Mouse (Mus musculus): ENCODE results near the gene Ctf2. TPM values are rescaled to one million over a fixed set of nuclear protein-coding genes. Genes with fewer than 3 reads are reported as not detected.

Ctf2 gene
- total and polyA plus RNA-seq, 2 experiments, result not detected

GRCm38 (mm10) chr7:127681888-127682553 is 49.9 kb downstream of the Ctf2 start:
- Histone ChIP-seq H3K36me3 (ENCODE audit: control insufficient read depth, insufficient read depth, low read length) (no peaks in the 10 kb centered on the region), H3K79me2 (ENCODE audit: control insufficient read depth, insufficient read depth, low read length) (no peaks in the 10 kb centered on the region), H3K9ac (ENCODE audit: low read depth, low read length) (no peak overlapping the region), H3K4me3 (ENCODE audit: insufficient read depth, low read depth, low read length) (no peak overlapping the region), H3K4me1 (ENCODE audit: control insufficient read depth, insufficient read depth, low read length) (no peaks in the 10 kb centered on the region), H3K27me3 (ENCODE audit: control insufficient read depth, insufficient read depth, low read length) (no peaks in the 10 kb centered on the region), H3K27ac (replicated peaks; ENCODE audit: insufficient read depth, low read depth, low read length) (no peak overlapping the region)
- 74% methylated on average over 8 of the region's 8 CpGs for WGBS
- no peak for DNase-seq (ENCODE audit: extremely low read depth, low read depth, low spot score)
- TF ChIP-seq POLR2A (IDR thresholded peaks at IDR 0.05; ENCODE audit: extremely low read depth, insufficient read depth, low read length) (no peak), CTCF (IDR thresholded peaks at IDR 0.05; ENCODE audit: low read depth, low read length) (no peak)

GRCm38 (mm10) chr7:127680541-127680940 is 51.4 kb downstream of the Ctf2 start:
- no peak overlapping the region for H3K27ac ChIP-seq (replicated peaks; ENCODE audit: insufficient read depth, low read depth, low read length)
- no peaks in the 10 kb centered on the region for H3K79me2 ChIP-seq (ENCODE audit: control insufficient read depth, insufficient read depth, low read length)
- H3K27me3 ChIP-seq (ENCODE audit: control insufficient read depth, insufficient read depth, low read length), result no peaks in the 10 kb centered on the region
- H3K36me3 ChIP-seq (ENCODE audit: control insufficient read depth, insufficient read depth, low read length), result no peaks in the 10 kb centered on the region
- no peak overlapping the region for H3K9ac ChIP-seq (ENCODE audit: low read depth, low read length)
- H3K4me3 ChIP-seq (ENCODE audit: insufficient read depth, low read depth, low read length), result no peak overlapping the region
- WGBS, result 93% methylated on average over 13 of the region's 13 CpGs
- DNase-seq (ENCODE audit: extremely low read depth, low read depth, low spot score), result no peak
- no peak for TF ChIP-seq POLR2A (IDR thresholded peaks at IDR 0.05; ENCODE audit: extremely low read depth, insufficient read depth, low read length)
- TF ChIP-seq CTCF (IDR thresholded peaks at IDR 0.05; ENCODE audit: low read depth, low read length), result no peak
- H3K4me1 ChIP-seq (ENCODE audit: control insufficient read depth, insufficient read depth, low read length), result no peaks in the 10 kb centered on the region

- Histone ChIP-seq H3K27me3 (ENCODE audit: control insufficient read depth, insufficient read depth, low read length) (no peaks in the 10 kb centered on the region), H3K4me1 (ENCODE audit: control insufficient read depth, insufficient read depth, low read length) (no peaks in the 10 kb centered on the region), H3K4me3 (ENCODE audit: insufficient read depth, low read depth, low read length) (no peak overlapping the region), H3K36me3 (ENCODE audit: control insufficient read depth, insufficient read depth, low read length) (no peaks in the 10 kb centered on the region), H3K79me2 (ENCODE audit: control insufficient read depth, insufficient read depth, low read length) (no peaks in the 10 kb centered on the region), H3K27ac (replicated peaks; ENCODE audit: insufficient read depth, low read depth, low read length) (no peak overlapping the region), H3K9ac (ENCODE audit: low read depth, low read length) (no peak overlapping the region)
- TF ChIP-seq POLR2A (IDR thresholded peaks at IDR 0.05; ENCODE audit: extremely low read depth, insufficient read depth, low read length) (no peak), CTCF (IDR thresholded peaks at IDR 0.05; ENCODE audit: low read depth, low read length) (no peak)
- DNase-seq (ENCODE audit: extremely low read depth, low read depth, low spot score), result no peak
- WGBS, result 64% methylated on average over 2 of the region's 2 CpGs
Measured at GRCm38 (mm10) chr7:127678811-127679210, 53.2 kb downstream of the Ctf2 start.

- WGBS, result 92% methylated on average over 4 of the region's 4 CpGs
- Histone ChIP-seq H3K79me2 (ENCODE audit: control insufficient read depth, insufficient read depth, low read length) (no peaks in the 10 kb centered on the region), H3K4me1 (ENCODE audit: control insufficient read depth, insufficient read depth, low read length) (peaks cover 5% of the 10 kb centered on the region; the same call in 1 of the 2 replicates), H3K9ac (ENCODE audit: low read depth, low read length) (no peak overlapping the region), H3K4me3 (ENCODE audit: insufficient read depth, low read depth, low read length) (no peak overlapping the region), H3K27ac (replicated peaks; ENCODE audit: insufficient read depth, low read depth, low read length) (no peak overlapping the region), H3K27me3 (ENCODE audit: control insufficient read depth, insufficient read depth, low read length) (no peaks in the 10 kb centered on the region), H3K36me3 (ENCODE audit: control insufficient read depth, insufficient read depth, low read length) (no peaks in the 10 kb centered on the region)
- TF ChIP-seq CTCF (IDR thresholded peaks at IDR 0.05; ENCODE audit: low read depth, low read length), result no peak
- no peak for TF ChIP-seq POLR2A (IDR thresholded peaks at IDR 0.05; ENCODE audit: extremely low read depth, insufficient read depth, low read length)
- no peak for DNase-seq (ENCODE audit: extremely low read depth, low read depth, low spot score)
Measured at GRCm38 (mm10) chr7:127677609-127678008, 54.4 kb downstream of the Ctf2 start.

- WGBS, result 56% methylated on average over 6 of the region's 6 CpGs
Measured at GRCm38 (mm10) chr7:127677077-127677476, 54.9 kb downstream of the Ctf2 start.

GRCm38 (mm10) chr7:127675391-127675811 is 56.6 kb downstream of the Ctf2 start:
- DNase-seq (ENCODE audit: extremely low read depth, low read depth, low spot score), result no peak
- Histone ChIP-seq H3K27ac (replicated peaks; ENCODE audit: insufficient read depth, low read depth, low read length) (no peak overlapping the region), H3K4me3 (ENCODE audit: insufficient read depth, low read depth, low read length) (no peak overlapping the region), H3K27me3 (ENCODE audit: control insufficient read depth, insufficient read depth, low read length) (no peaks in the 10 kb centered on the region), H3K36me3 (ENCODE audit: control insufficient read depth, insufficient read depth, low read length) (no peaks in the 10 kb centered on the region), H3K79me2 (ENCODE audit: control insufficient read depth, insufficient read depth, low read length) (no peaks in the 10 kb centered on the region), H3K9ac (ENCODE audit: low read depth, low read length) (no peak overlapping the region), H3K4me1 (ENCODE audit: control insufficient read depth, insufficient read depth, low read length) (peaks cover 10% of the 10 kb centered on the region)
- WGBS, result 91% methylated on average over 9 of the region's 9 CpGs
- TF ChIP-seq CTCF (IDR thresholded peaks at IDR 0.05; ENCODE audit: low read depth, low read length) (no peak), POLR2A (IDR thresholded peaks at IDR 0.05; ENCODE audit: extremely low read depth, insufficient read depth, low read length) (no peak)

More at GRCm38 (mm10) chr7:127677077-127677476, 54.9 kb downstream of the Ctf2 start:
- Histone ChIP-seq H3K36me3 (ENCODE audit: control insufficient read depth, insufficient read depth, low read length) (no peaks in the 10 kb centered on the region), H3K4me3 (ENCODE audit: insufficient read depth, low read depth, low read length) (no peak overlapping the region), H3K27ac (replicated peaks; ENCODE audit: insufficient read depth, low read depth, low read length) (no peak overlapping the region), H3K4me1 (ENCODE audit: control insufficient read depth, insufficient read depth, low read length) (peaks cover 5% of the 10 kb centered on the region; the same call in 1 of the 2 replicates), H3K9ac (ENCODE audit: low read depth, low read length) (no peak overlapping the region), H3K79me2 (ENCODE audit: control insufficient read depth, insufficient read depth, low read length) (no peaks in the 10 kb centered on the region), H3K27me3 (ENCODE audit: control insufficient read depth, insufficient read depth, low read length) (no peaks in the 10 kb centered on the region)
- TF ChIP-seq POLR2A (IDR thresholded peaks at IDR 0.05; ENCODE audit: extremely low read depth, insufficient read depth, low read length), result no peak
- peak; percentile 93 for TF ChIP-seq CTCF (IDR thresholded peaks at IDR 0.05; ENCODE audit: low read depth, low read length)
- DNase-seq (ENCODE audit: extremely low read depth, low read depth, low spot score), result peak; percentile 43
